Mouse (Mus musculus): Measurements from ENCODE around the gene Rps2. TPM values are rescaled to one million over a fixed set of nuclear protein-coding genes. Genes with fewer than 3 reads are reported as not detected.
"Not testable (repeated sequence)": the region's sequence is repeated elsewhere in the genome, so short reads cannot be mapped to it uniquely, and the experiment has no call there.

The Rps2 gene
- total RNA-seq, 2 experiments from 2014 or later: 352 to 392 TPM

DNA sequence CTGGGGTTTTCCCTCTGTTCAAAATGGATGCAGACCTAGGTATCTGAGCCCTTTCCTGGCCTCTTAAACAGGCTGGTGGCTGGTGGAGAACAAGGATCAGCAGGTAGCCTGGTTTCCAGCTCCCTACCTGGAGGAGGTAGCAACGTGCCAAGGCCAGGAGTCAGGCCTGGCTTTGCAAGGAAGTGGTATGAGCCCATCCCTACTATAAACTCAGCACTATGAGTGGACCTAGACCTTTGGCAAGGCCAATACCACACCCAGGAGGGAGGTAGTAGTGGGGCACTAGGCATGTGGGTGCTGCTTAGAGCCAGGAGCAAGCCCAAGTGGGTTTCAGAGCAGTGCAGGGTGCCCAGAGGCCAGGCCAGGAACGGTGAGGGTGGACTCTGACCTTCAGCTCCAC lies 18.4 kb upstream of the Rps2 start:
- no peak for DNase-seq (ENCODE audit: extremely low spot score in 1 of 2, low spot score in 1 of 2)

DNA sequence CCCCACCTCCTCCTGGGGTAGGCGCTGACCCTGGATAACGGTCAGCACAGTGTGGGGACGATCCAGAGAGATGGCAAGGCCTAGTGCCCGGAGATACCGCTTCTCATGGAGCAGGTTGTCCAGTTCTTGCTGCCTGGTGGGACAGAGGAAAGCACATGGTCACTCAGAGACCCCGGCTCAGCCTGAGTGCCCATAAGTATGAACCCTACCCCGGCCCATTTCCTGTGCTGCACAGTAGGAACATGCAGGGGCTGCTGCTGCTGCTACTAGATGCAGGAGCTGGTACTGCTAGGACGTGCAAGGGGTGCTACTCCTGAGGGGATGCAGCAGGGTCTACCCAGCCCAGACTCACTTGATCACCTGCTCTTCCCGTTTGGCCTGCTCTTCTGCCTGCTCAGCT lies 16.7 kb upstream of the Rps2 start:
- DNase-seq (ENCODE audit: extremely low spot score in 1 of 2, low spot score in 1 of 2): no peak

DNA sequence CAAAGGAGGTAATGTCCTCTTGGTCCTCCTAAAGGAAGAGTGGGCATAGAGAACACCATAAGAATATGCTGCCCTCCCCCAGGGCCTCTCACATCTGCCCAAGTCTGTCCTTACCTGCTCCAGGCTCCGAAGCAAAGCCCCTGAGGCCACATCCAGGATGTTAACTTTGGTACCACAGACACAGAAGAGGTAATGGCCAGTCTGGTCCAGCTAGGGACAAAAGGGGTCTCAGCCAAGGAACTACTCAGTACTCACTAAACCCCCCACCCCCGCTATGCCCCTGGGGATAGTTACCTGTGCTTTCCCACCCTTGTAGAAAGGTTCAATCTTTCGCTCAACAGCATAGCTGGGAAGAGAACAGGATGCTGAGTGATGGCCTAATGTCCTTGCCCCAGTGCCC lies 12.1 kb upstream of the Rps2 start:
- DNase-seq (ENCODE audit: extremely low spot score in 1 of 2, low spot score in 1 of 2): no peak

DNA sequence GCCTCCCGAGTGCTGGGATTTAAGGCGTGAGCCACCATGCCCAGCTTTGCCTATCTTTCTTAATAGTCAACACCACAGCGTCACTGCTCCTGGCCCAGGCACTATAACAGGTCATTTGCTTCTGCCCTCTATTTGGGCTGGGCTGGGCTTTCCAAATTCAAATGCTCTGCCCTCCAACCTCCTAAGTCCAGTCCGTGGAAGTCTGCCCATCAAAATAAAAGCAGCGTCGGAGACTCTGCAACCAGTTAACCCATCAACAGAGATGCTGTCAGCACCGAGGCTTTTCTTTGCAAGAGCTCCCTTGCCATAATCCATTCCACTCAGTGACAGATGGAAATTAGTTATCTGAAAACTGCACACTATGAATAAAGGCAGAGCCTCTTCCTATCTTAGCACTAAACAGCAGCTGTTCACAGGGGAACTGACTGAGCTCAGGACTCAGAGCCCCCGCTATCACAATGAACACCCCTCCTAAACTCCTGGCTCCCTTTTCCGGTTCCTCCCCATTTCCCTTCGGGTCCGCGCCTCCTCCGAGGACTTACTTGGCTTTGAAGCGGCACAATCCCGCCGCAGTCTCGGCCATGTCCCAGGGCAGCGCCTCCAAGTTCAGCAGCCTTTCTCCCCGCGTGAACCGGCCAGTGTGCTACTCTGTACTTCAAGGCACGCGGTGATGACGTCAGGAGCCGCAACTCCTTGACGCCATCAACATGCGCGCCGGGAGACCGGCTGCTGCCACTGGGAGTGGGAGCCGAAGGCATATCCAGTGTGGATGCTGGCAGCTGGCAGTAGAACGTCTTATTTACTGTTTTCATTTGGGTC lies 10.7 kb upstream of the Rps2 start, which contains the start of gene Tbl3:
Gene Tbl3, minus strand, starts transcription at position 679 of the 819 bp plus-strand sequence.
- DNase-seq (ENCODE audit: extremely low spot score in 1 of 2, low spot score in 1 of 2): peak; percentile 94

DNA sequence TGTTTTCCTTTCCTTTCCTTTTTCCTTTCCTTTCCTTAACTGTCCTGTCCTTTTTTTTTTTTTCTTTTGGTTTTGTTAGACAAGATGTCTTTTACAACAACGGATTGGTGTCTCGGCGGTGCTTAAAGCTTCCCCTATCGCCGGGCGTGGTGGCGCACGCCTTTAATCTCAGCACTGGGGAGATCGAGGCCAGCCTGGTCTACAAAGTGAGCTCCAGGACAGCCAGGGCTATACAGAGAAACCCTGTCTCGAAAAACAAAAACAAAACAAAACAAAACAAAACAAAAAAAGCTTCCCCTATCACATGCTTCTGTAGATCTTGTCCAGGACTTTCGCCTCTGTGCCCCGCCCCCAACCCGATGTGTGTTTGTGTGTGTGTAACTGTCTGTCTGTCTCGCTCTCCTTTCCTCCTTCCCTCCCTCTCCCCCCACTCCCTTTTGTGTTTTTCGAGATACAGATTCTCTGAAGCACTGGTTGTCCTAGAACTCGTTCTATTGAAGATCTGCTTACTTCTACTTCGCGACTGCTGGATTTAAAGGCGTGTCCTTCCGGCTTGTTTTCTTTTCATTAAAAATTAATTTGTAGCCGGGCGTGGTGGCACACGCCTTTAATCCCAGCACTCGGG lies 10.0 kb upstream of the Rps2 start:
- DNase-seq (ENCODE audit: extremely low spot score in 1 of 2, low spot score in 1 of 2): no peak

DNA sequence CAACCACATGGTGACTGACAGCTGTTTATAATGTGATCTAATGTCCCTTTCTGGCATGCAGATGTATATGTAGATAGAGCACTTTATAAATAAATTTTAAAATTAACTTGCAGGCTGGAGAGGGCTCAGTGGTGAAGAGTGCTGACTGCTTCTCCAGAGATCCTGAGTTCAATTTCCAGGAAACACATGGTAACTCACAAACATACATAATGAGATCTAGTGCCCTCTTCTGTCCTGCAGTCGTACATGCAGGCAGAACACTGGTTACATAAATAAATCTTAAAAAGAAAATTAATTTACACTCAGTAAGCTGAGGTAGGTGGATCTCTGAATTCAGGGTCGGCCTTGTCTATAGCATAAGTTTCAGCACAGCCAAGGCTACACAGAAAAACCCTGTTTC lies 9.3 kb upstream of the Rps2 start:
- no peak for DNase-seq (ENCODE audit: extremely low spot score in 1 of 2, low spot score in 1 of 2)

DNA sequence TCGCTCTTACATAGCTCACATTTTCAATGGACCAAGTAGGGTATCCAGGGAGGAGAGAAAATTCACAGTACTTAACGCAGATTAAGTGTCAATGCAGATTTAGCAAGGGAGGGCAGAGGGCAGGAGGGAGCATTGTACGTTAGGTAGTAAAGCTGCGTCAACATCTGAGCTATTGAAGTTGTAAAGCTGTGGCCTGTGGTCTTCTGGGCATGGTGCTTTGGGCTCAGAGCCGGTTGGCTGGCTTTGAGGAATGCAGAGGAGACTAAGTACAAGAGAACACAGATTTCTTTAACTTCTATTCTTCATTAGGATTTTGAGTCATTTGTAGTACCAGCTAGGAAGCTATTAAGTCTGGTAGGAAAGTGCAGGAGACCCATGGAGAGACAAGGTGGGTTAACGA lies 2.4 kb upstream of the Rps2 start:
- DNase-seq (ENCODE audit: extremely low spot score in 1 of 2, low spot score in 1 of 2): no peak

DNA sequence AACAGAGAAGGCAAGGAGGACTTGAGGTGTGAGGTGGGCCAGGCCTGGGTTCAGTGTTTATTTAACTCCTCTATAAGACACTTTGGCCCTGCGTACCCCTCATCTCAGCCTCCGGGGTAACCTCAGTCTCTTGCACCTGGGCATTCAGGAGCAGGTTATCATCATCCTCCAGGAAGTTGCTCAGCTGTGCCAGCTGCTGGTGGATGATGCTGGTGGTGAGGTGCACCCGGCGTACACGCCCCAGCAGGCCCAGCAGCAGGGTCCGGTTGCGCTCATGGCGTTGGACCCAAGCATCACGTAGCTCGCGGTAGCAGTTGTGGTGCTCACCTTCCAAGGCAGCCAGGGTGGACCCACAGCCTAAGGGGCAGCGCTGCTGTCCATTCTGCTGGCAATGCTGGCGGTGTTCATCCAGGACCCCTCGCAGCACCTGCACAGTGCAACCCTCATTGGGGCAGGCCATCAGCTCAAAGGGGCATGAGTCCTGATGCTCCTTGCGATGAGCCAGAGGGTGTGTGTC lies 1.7 kb upstream of the Rps2 start:
- DNase-seq (ENCODE audit: extremely low spot score in 1 of 2, low spot score in 1 of 2): no peak

DNA sequence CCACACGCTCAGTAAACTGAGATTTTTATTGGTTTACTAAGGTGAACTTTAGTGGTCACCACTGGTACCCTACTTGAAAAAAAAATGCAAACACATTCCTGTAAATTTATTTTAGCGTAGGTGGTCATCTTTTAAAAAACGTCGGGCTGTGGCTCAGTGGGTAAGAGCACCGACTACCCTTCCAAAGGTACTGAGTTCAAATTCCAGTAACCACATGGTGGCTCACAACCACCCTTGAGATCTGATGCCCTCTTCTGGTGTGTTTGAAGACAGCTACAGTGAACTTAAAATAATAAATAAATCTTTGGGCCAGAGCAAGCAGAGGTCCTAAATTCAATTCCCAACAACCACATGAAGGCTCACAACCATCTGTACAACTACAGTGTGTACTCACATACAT lies 1.0 kb downstream of the Rps2 start:
- not testable (repeated sequence) for DNase-seq (ENCODE audit: extremely low spot score in 1 of 2, low spot score in 1 of 2)

DNA sequence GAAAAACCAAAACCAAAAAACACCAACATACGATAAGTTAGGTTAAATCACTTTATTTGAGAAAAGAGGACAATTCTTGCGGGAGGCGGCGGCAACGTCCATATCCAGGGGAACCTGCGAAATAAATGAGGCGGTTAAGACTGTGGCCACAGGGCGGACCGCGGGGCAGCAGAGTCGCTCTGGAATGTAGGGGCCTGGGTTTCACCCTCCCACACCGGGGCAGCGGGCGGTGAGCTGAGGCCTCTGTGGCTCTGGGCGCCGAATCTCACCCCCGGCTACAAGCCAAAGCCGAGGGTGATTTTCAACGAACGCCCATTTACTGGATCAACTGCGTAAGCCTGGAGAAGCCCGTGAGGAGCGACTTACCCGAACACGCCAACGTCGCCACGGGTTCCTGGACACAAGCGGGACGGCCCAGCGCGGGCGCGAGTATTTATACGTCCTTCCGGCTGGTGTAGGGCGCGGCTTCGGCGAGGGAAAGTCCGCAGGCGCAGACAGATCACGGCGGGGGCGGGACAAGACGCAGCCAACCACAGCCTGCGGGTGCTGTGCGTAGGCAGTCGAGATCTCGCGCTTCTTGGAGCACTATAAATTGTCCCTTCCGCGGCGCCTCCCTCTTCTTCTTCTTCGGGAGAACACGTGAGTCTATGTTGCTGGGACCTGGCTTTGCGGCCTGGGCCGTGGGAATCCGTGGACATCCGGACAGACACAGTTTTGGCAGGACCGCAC lies 1.7 kb downstream of the Rps2 start:
- peak; percentile 91 to 92 for DNase-seq (ENCODE audit: extremely low spot score in 1 of 2, low spot score in 1 of 2)

DNA sequence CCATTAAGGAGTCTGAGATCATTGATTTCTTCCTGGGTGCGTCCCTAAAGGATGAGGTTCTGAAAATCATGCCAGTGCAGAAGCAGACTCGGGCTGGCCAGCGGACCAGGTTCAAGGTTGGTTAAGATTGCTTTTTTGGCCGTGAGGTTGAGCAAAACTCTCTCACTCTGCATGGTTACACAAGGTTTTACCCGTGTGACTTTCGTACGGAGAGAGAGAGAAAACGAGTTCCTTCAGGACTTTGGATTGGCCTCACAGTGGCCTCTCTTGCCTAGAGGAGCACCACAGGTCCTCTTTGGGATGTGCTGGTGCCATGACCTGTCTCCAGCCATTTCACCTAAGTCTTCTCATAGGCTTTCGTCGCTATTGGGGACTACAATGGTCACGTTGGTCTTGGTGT lies 2.7 kb downstream of the Rps2 start:
- not testable (repeated sequence) for DNase-seq (ENCODE audit: extremely low spot score in 1 of 2, low spot score in 1 of 2)

DNA sequence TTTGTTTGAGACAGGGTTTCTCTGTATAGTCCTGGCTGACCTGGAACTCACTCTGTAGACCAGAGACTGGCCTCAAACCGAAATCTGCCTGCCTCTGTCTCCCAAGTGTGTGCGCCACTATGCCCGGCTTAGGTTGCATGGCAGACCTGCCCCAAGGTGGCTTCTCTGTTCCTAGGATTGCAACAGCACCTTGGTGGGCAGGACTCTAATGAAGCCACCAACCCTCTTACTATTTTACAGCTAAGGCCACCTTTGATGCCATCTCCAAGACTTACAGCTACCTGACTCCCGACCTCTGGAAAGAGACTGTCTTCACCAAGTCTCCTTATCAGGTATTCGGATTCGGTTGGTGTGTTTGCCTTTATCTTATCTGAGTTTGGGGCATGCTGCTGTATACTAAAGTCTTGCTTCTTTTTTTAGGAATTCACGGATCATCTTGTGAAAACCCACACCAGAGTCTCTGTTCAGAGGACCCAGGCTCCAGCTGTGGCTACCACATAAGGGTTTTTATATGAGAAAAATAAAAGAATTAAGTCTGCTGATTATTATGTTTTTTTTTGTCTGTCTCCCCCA lies 3.6 kb downstream of the Rps2 start:
- DNase-seq (ENCODE audit: extremely low spot score in 1 of 2, low spot score in 1 of 2): not testable (repeated sequence)

DNA sequence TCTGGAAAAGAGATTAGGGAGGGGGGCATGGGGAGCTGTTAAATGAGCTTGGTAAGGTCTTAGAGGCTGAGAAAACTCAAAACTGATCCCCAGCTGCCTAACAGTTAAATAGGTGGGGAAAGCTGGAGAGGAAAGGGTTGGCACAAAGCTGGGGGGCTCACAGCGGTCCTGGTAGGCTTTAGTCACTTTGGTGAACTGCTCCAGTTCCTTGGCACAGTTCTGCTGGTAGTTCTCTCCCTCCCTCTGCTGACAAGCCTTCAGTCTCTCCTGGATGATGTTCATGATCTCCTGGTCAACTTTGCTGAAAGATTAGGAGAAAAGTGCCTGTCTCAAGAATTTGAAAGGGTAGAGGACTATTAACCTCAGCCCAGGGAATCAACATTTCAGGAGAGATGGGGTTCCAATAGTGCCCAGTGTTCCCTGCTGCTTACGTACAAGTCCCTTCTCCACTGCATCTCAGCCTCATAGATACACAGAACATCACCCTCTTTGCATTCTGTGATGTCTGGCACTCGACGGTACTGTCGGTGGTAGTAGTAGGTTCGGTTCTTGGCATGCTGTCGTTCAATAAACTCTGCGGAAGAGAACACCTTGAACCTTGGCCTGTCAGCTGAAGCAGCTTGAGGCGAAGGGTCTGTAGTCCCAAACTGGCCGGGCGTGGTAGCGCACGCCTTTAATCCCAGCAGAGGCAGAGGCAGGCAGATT lies 4.5 kb downstream of the Rps2 start:
- no peak for DNase-seq (ENCODE audit: extremely low spot score in 1 of 2, low spot score in 1 of 2)

DNA sequence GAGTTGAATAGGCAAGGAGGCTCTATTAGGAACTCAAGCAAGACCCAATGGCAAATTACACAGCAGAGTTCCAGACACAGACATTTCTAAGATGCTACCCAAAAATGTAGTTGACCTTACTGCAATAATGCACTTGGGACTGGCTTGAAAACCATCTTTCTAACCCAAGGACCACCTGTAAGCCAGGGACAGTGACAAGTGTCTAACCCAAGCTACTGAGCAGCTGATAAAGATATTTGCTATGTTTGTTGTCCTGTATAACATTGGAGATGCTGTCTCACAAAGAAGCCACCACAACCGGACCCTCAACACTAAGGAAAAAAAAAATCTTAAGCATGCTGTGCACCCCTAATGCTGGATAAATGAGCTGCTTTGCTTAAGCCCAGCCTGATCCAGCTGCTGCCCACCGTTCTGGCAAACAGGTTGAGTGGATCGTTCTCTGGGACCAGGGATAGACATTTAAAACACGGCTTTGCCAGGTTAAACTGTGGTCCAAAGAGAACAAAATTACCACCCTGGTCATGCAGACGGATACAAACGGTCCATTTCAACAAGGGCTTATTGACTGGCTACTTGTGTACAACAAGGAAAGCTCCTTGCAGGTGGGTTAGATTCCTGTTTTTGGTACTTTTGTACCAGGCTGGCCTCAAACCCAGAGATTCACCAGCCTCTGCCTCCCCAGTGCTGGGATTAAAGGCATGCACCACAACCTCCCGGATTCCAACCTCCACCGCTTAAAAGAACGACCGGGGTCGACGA lies 5.4 kb downstream of the Rps2 start:
- DNase-seq (ENCODE audit: extremely low spot score in 1 of 2, low spot score in 1 of 2): no peak

DNA sequence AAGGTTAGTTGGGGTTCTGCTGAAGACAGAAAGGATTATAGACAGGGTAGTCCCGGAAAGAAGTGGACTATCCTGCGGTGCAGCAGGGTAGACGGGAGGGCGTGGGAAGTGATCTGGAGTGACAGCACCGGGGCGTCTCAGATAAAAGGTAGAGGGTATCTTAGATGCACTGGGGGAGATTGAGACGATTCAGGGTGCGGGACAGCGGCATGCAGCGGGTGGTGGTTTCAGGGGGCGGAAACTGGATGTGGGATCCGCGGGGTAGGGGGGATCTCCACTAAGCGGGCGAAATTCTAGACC lies 5.9 kb downstream of the Rps2 start:
- DNase-seq (ENCODE audit: extremely low spot score in 1 of 2, low spot score in 1 of 2): no peak

DNA sequence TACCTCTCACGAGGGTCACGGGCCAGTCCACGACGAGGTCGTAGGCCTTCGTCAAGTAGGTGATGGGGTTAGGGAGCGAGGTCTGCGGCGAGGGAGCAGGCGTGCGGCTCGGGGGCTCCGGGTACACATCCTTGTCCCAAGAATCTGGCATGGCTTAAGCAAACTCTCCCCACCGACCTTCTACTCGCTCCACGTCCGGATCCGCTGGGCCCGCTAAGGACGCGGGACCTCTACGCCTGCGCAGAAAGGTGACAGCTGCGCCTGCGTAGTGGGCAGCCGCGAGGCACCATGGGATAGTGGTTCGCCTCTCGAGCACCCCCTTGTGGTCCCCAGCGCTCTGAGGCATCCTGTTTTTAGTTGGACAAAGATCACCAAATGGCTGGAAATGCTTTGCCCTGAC lies 6.3 kb downstream of the Rps2 start, which contains the start of gene Ndufb10:
Gene Ndufb10, minus strand, starts transcription at position 295 of the 400 bp plus-strand sequence.
- peak; percentile 96 to 99 for DNase-seq (ENCODE audit: extremely low spot score in 1 of 2, low spot score in 1 of 2)

DNA sequence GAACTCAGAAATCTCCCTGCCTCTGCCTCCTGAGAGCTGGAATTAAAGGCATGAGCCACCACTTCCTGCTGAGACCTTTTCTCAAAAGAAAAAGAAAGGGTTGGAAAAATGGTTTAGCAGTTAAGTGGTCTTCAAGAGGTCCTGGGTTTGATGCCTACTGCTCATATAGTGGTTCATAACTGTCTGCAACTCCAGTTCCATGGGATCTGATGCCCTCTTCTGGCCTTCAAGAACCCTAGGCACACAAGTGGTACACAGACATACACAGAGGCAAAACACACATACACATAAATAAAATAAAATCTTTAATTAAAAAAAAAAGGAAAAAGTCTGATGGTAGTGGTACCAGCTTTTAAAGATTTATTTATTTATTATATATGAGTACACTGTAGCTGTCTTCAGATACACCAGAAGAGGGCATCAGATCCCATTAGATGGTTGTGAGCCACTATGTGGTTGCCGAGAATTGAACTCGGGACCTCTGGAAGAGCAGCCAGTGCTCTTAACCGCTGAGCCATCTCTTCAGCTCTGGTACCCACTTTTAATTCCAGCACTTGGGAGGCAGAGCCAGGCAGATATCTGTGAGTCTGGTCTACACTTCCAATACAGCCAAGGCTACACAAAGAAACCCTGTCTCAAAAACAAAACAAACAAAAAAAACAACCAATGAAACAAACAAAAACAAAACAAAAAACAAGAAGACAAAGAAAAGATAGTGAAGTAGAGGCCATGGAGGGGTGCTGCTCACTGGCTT lies 7.9 kb downstream of the Rps2 start:
- no peak for DNase-seq (ENCODE audit: extremely low spot score in 1 of 2, low spot score in 1 of 2)

DNA sequence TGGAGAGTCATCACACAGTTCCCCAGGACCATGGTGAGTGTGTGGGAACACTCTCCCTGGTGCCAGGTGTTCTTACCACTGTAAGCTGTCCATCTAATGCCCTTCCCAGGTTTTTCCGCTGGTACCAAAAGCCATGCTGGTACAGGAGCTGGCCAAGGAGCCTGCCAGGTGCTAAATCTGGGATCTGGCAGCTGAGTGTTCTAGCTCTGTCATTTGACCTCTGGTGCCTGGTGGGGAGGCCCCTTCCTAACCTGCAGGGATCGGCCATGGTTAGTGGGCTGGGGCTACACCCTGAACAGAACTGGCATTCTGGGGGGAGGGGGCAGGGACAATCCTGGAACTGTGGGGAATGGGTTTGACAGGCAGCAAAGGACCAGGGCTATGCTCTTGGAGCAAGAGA lies 9.7 kb downstream of the Rps2 start, which contains the start of gene Rpl3l:
Gene Rpl3l, plus strand, starts transcription at position 203 of the 400 bp plus-strand sequence.
- no peak for DNase-seq (ENCODE audit: extremely low spot score in 1 of 2, low spot score in 1 of 2)

DNA sequence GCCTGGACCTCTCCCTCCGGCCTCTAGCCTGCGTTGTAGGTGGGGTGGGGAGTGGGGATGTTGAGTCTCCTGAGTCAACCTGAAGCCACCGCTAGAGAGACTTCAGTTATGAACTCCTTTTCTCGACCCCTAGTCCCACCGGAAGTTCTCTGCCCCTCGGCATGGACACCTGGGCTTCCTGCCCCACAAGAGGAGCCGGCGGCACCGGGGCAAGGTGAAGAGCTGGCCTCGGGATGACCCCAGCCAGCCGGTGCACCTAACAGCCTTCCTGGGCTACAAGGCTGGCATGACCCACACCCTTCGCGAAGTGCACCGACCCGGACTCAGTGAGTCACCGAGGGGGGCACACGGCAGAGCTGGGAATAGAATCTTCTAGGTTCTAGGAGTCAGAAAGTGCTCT lies 10.3 kb downstream of the Rps2 start:
- DNase-seq (ENCODE audit: extremely low spot score in 1 of 2, low spot score in 1 of 2): no peak
